Mouse (Mus musculus): ENCODE data around the gene Gm27021. TPM values are rescaled to one million over a fixed set of nuclear protein-coding genes. Genes with fewer than 3 reads are reported as not detected.
A peak's percentile ranks its signal among the peaks of the same experiment; 100 is the strongest.

Gm27021 gene
- total and polyA plus RNA-seq, 3 experiments = not detected

DNA sequence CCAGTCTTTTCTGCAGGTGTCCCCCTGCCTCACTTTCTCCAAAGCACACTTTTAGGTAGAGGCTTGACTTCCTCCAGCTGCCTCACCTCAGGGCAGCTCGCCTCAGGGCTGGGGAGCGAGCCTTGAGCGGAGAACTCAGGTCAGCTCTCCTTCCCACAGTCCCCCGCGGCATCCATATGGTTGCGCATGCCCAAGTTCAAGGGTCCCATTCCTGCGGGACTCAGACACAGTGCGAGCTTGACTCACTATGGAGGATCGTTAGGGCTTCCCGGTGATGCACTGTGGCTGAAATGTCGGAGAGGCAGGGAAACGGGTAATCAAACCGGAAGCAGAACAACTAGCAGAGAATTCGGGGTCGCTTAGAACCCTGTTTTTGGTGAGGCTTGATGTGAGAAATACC, 37.3 kb upstream of the Gm27021 start:
- H3K79me2 ChIP-seq (replicated peaks; ENCODE audit: control insufficient read depth, insufficient read depth, low read length) = no peaks in the 10 kb centered on the region
- 88% methylated on average over 15 of the region's 15 CpGs for WGBS
- no peak overlapping the region for H3K9ac ChIP-seq (ENCODE audit: low read depth, low read length)
- H3K4me1 ChIP-seq (ENCODE audit: control insufficient read depth, insufficient read depth, low read length) = peaks cover under 1% of the 10 kb centered on the region; the same call in 1 of the 2 replicates
- no peak for DNase-seq
- TF ChIP-seq CTCF (IDR thresholded peaks at IDR 0.05) (no peak), EP300 (IDR thresholded peaks at IDR 0.05; ENCODE audit: insufficient read depth, low read depth, low read length) (no peak), POLR2A (IDR thresholded peaks at IDR 0.05; ENCODE audit: insufficient read depth, low read depth, low read length) (no peak)
- no peak overlapping the region for H3K27ac ChIP-seq
- no peak overlapping the region for H3K4me3 ChIP-seq
- no peaks in the 10 kb centered on the region for H3K36me3 ChIP-seq (ENCODE audit: control insufficient read depth, insufficient read depth, low read length)
- intact Hi-C loops (cut with DNase I) = no loop called here
- H3K27me3 ChIP-seq (ENCODE audit: control insufficient read depth, insufficient read depth, low read length) = no peaks in the 10 kb centered on the region

DNA sequence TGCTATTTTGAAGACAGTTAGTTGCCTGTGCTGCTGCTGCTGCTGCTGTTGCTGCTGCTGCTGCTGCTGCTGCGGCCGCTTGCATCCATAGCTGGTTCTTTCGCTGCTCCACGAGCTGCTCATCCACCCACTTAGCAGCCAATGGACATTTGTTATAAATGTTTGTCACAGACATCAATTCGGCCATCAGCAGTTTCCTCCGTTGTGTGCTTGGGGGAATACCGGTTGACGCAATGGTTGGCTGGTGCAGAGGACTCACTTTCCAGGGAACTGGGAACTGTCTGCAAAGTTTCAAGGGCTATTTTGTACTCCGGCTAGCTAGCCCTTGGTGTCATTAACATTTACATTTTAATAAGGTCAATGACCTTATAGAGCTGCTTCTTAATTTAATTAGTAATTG, 36.3 kb upstream of the Gm27021 start:
- intact Hi-C loops (cut with DNase I) = no loop called here
- H3K27me3 ChIP-seq (ENCODE audit: control insufficient read depth, insufficient read depth, low read length) = no peaks in the 10 kb centered on the region
- H3K9ac ChIP-seq (ENCODE audit: low read depth, low read length) = no peak overlapping the region
- WGBS = 66% methylated on average over 9 of the region's 9 CpGs
- TF ChIP-seq POLR2A (IDR thresholded peaks at IDR 0.05; ENCODE audit: insufficient read depth, low read depth, low read length) (no peak), EP300 (IDR thresholded peaks at IDR 0.05; ENCODE audit: insufficient read depth, low read depth, low read length) (no peak), CTCF (IDR thresholded peaks at IDR 0.05) (no peak)
- peaks cover 7% of the 10 kb centered on the region for H3K4me1 ChIP-seq (ENCODE audit: control insufficient read depth, insufficient read depth, low read length)
- H3K27ac ChIP-seq = no peak overlapping the region
- DNase-seq = peak in 1 of 2 experiments; percentile 58
- H3K79me2 ChIP-seq (replicated peaks; ENCODE audit: control insufficient read depth, insufficient read depth, low read length) = no peaks in the 10 kb centered on the region
- no peak overlapping the region for H3K4me3 ChIP-seq
- no peaks in the 10 kb centered on the region for H3K36me3 ChIP-seq (ENCODE audit: control insufficient read depth, insufficient read depth, low read length)

DNA sequence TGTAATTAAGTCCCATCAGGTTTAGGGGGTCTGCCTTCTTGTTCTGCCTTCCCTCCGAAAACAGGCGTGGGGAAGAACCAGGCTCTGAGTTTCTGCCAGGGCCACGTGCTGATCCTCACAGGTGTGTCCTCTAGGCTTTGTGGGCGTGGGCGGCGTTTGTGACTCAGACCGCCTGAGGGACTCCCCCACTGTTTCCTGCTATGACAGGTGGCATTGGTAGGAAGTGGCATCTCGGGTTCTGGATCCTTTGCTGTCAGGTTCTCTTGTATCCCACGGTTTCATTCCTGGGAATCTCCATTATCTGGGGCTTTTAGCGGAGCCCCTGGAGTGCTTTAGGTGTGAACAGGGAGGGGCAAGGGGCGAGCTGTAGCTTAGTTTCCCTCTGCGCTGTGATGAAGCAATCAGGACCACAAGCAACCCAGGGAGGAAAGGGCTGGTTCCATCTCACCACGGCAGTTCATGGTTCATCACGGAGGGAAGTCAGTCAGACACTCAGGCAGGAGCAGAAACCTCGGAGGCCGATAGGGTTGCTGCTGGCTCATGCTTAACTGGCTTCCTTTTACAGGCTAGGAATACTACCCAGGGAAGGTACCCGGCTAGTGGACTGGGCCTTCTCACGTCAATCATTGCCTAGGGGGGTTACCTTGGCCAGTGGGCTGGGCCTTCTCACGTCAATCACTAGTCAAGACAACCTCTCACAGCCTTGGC, 34.0 kb upstream of the Gm27021 start:
- 65% methylated on average over 19 of the region's 19 CpGs for WGBS
- intact Hi-C loops (cut with DNase I) = no loop called here
- H3K4me3 ChIP-seq = no peak overlapping the region
- no peak overlapping the region for H3K27ac ChIP-seq
- H3K4me1 ChIP-seq (ENCODE audit: control insufficient read depth, insufficient read depth, low read length) = peaks cover 10% of the 10 kb centered on the region
- TF ChIP-seq CTCF (IDR thresholded peaks at IDR 0.05) (no peak), EP300 (IDR thresholded peaks at IDR 0.05; ENCODE audit: insufficient read depth, low read depth, low read length) (no peak), POLR2A (IDR thresholded peaks at IDR 0.05; ENCODE audit: insufficient read depth, low read depth, low read length) (no peak)
- no peak overlapping the region for H3K9ac ChIP-seq (ENCODE audit: low read depth, low read length)
- no peaks in the 10 kb centered on the region for H3K27me3 ChIP-seq (ENCODE audit: control insufficient read depth, insufficient read depth, low read length)
- H3K36me3 ChIP-seq (ENCODE audit: control insufficient read depth, insufficient read depth, low read length) = no peaks in the 10 kb centered on the region
- peak in 1 of 2 experiments; percentile 57 for DNase-seq
- H3K79me2 ChIP-seq (replicated peaks; ENCODE audit: control insufficient read depth, insufficient read depth, low read length) = no peaks in the 10 kb centered on the region

DNA sequence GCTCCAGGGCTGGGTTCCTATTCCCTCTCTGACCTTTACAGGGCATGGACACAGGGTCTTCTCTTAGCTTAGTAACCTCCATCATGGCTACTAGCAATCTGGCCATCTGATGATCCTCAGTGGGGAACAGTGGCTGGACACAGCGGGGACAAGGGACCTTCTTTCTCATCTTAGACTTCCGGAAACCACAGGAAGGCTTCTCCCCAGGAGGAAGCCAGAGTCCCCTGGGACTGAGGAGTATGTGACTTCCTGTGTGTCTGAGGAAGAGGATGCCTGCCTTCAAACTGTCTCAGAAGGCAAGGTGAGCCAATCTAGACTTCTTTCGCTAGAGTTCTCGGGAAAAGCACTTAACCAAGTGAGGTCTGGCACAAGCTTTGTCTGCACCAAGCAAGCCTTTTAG, 32.2 kb upstream of the Gm27021 start:
- H3K36me3 ChIP-seq (ENCODE audit: control insufficient read depth, insufficient read depth, low read length) = no peaks in the 10 kb centered on the region
- no peak overlapping the region; the same call in 1 of the 2 replicates for H3K27ac ChIP-seq
- DNase-seq = no peak
- WGBS = 36% methylated on average over 4 of the region's 4 CpGs
- peaks cover 17% of the 10 kb centered on the region for H3K4me1 ChIP-seq (ENCODE audit: control insufficient read depth, insufficient read depth, low read length)
- H3K79me2 ChIP-seq (replicated peaks; ENCODE audit: control insufficient read depth, insufficient read depth, low read length) = no peaks in the 10 kb centered on the region
- H3K27me3 ChIP-seq (ENCODE audit: control insufficient read depth, insufficient read depth, low read length) = no peaks in the 10 kb centered on the region
- no peak overlapping the region for H3K9ac ChIP-seq (ENCODE audit: low read depth, low read length)
- no peak for TF ChIP-seq CTCF (IDR thresholded peaks at IDR 0.05)
- no peak for TF ChIP-seq EP300 (IDR thresholded peaks at IDR 0.05; ENCODE audit: insufficient read depth, low read depth, low read length)
- TF ChIP-seq POLR2A (IDR thresholded peaks at IDR 0.05; ENCODE audit: insufficient read depth, low read depth, low read length) = no peak
- no peak overlapping the region for H3K4me3 ChIP-seq
- intact Hi-C loops (cut with DNase I) = no loop called here

DNA sequence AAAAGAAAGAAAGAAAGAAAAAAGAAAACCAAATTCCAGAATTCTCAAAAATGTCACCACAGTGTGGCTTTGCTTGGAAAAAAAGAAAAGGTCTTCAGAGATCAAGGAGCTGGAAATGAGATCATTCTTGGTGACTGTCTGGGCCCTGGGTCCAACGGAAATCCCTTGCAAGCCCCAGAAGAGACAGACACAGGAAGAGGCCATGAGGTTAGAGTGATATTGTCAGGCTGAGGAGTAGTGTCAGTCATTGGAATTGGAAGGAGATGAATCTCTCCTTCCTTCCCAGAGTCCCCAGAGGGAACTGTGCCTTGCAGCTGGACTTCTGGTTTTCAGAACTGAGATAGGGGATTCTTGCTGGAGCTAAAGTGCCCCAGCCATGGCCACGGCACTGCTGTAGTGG, 31.7 kb upstream of the Gm27021 start:
- TF ChIP-seq POLR2A (IDR thresholded peaks at IDR 0.05; ENCODE audit: insufficient read depth, low read depth, low read length) (no peak), EP300 (IDR thresholded peaks at IDR 0.05; ENCODE audit: insufficient read depth, low read depth, low read length) (0 out of 2 replicates have a peak, but pooled peaks have one; percentile 8)
- H3K27ac ChIP-seq = no peak overlapping the region; the same call in 1 of the 2 replicates
- H3K79me2 ChIP-seq (replicated peaks; ENCODE audit: control insufficient read depth, insufficient read depth, low read length) = no peaks in the 10 kb centered on the region
- no peaks in the 10 kb centered on the region for H3K27me3 ChIP-seq (ENCODE audit: control insufficient read depth, insufficient read depth, low read length)
- intact Hi-C loops (cut with DNase I) = loop anchor here (5.0 kb wide), 2 partner anchors 38 to 53 kb away; partner anchors contain the start of gene Irf8
- peaks cover 17% of the 10 kb centered on the region for H3K4me1 ChIP-seq (ENCODE audit: control insufficient read depth, insufficient read depth, low read length)
- 26% methylated on average over 2 of the region's 2 CpGs for WGBS
- no peak overlapping the region for H3K4me3 ChIP-seq
- H3K36me3 ChIP-seq (ENCODE audit: control insufficient read depth, insufficient read depth, low read length) = no peaks in the 10 kb centered on the region
- H3K9ac ChIP-seq (ENCODE audit: low read depth, low read length) = no peak overlapping the region
- no peak for DNase-seq

DNA sequence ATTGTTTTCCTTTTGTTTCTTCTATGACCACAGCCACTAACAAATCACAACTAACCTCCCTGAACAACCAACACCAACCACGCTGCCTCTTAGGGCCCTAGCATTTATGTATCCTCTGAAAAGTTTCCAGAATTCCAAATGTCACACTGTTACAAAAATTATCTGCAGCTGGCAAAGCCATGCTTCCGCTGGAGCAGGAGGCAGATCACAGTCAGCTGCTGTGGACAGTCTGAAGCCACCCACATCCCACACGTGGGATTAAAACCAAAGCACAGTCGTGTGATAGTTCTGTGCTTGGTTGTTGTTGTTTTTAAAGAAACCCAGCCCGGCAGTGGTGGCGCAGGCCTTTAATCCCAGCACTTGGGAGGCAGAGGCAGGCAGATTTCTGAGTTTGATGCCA, 31.2 kb upstream of the Gm27021 start:
- WGBS = 41% methylated on average over 6 of the region's 6 CpGs
- Histone ChIP-seq H3K4me3 (no peak overlapping the region), H3K79me2 (replicated peaks; ENCODE audit: control insufficient read depth, insufficient read depth, low read length) (no peaks in the 10 kb centered on the region), H3K4me1 (ENCODE audit: control insufficient read depth, insufficient read depth, low read length) (peaks cover 17% of the 10 kb centered on the region), H3K9ac (ENCODE audit: low read depth, low read length) (no peak overlapping the region), H3K27me3 (ENCODE audit: control insufficient read depth, insufficient read depth, low read length) (no peaks in the 10 kb centered on the region), H3K36me3 (ENCODE audit: control insufficient read depth, insufficient read depth, low read length) (no peaks in the 10 kb centered on the region), H3K27ac (peak overlapping the region; percentile 31)
- no peak for DNase-seq
- intact Hi-C loops (cut with DNase I) = loop anchor here (5.0 kb wide), 2 partner anchors 38 to 53 kb away; partner anchors contain the start of gene Irf8
- TF ChIP-seq CTCF (IDR thresholded peaks at IDR 0.05) = no peak
- no peak for TF ChIP-seq POLR2A (IDR thresholded peaks at IDR 0.05; ENCODE audit: insufficient read depth, low read depth, low read length)
- no peak for TF ChIP-seq EP300 (IDR thresholded peaks at IDR 0.05; ENCODE audit: insufficient read depth, low read depth, low read length)

All from heart, adult 2 months (tissue).